Mouse (Mus musculus): ENCODE data around the gene Gabrb1.

Gene Gabrb1

GRCm38 (mm10) chr5:71657482-71658114 is at the start of gene Gabrb1:
TSS of gene Gabrb1 (plus strand) at chr5:71658113.
- peak; percentile 7 for DNase-seq (ENCODE audit: low spot score)

DNA sequence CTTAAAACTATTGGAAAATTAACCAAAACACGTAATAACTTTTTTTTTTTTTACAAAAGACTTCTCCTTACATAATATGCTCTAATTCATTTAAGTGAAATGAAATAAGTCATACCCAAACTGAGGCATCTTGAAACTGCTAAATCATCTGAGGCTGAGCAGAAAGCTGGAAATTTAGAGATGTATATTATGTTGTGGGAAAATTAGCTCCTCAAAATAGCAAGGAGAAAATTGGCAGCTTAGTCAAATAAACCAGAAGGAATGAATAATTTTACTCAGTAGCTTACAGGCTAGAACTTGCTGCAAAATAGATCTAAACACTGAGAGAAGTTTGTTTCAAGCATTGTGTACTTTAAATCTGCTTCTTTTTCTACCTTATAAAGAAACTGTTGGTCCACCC is 49.2 kb upstream of the Gabrb1 start:
- no peak for DNase-seq (ENCODE audit: low spot score)

GRCm38 (mm10) chr5:71614311-71614710 is 43.6 kb upstream of the Gabrb1 start:
- DNase-seq (ENCODE audit: low spot score), result no peak

GRCm38 (mm10) chr5:71616734-71617133 is 41.2 kb upstream of the Gabrb1 start:
- DNase-seq (ENCODE audit: low spot score), result no peak

- no peak for DNase-seq (ENCODE audit: low spot score)
These were observed 30.1 kb upstream of the Gabrb1 start for GRCm38 (mm10) chr5:71627820-71628219.

DNA sequence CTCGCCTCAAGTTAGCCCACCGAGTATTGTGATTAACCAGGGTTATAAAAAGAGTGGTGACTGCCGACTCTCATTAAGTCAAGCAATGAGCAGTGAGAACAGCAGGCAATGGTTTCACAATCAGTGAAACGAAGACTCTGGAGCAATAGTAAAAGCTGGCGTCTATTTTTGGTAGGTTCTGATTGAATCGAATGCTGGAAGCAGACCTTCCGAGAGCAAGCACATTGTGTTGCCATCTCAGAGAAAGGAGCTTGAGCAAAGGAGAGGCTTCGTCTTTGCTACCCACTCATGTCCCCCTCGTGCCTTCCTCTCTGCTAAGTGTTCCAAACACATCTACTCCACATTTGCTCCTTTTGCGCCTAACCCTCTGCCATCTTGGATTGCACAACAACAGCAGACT is 18.1 kb upstream of the Gabrb1 start:
- no peak for DNase-seq (ENCODE audit: low spot score)

- DNase-seq (ENCODE audit: low spot score), result no peak
These were observed 9.8 kb upstream of the Gabrb1 start for GRCm38 (mm10) chr5:71648108-71648507.

DNA sequence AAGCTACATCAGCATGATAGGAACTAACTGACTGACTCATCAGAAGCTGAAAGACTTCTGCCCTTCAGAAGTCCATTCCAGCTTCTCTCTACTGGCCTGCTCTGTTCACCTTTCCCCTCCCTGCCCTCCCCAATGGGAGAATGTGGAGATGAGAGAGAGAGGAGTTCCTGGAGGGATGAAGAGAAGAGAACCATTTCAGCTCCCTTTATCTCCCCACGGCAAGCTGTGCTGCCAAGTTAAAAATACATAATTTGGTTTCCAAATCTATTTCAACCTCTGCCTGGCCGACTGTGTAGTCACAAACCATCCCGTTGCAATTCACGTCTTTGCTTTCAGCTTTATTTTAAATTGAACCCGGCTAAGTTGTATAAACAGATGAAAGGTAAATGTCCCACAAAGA is 3.9 kb upstream of the Gabrb1 start:
- no peak for DNase-seq (ENCODE audit: low spot score)

GRCm38 (mm10) chr5:71656771-71657170 is 1.1 kb upstream of the Gabrb1 start:
- DNase-seq (ENCODE audit: low spot score), result no peak

- peak; percentile 4 for DNase-seq (ENCODE audit: low spot score)
These were observed 193 bp downstream of the Gabrb1 start, which contains the start of gene Gabra4 for GRCm38 (mm10) chr5:71658115-71658497. TSS of gene Gabra4 (minus strand) at chr5:71658308.

GRCm38 (mm10) chr5:71665593-71665992 is 7.7 kb downstream of the Gabrb1 start:
- DNase-seq (ENCODE audit: low spot score), result no peak

- DNase-seq (ENCODE audit: low spot score), result peak; percentile 9
These were observed 42.0 kb downstream of the Gabrb1 start for GRCm38 (mm10) chr5:71699696-71700467.

- DNase-seq (ENCODE audit: low spot score), result peak; percentile 13
These were observed 42.8 kb downstream of the Gabrb1 start for GRCm38 (mm10) chr5:71700468-71701272.

DNA sequence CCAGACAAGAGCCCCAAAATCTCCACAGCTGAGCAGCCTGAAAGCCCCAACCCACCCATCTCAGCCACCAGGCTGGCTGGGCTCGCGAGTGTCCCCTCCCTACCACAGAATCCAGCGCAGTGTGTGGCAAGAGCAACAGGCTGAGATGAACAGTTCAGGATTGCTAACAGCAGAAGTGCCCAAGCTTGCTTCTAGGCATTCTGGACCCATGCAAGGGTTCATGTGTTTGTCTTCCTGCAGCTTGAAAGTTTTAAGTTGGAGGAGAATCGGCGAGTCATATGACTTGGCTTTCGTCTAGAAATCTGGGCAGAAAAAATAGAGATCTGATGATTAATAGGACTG is 43.3 kb downstream of the Gabrb1 start:
- no peak for DNase-seq (ENCODE audit: low spot score)

DNA sequence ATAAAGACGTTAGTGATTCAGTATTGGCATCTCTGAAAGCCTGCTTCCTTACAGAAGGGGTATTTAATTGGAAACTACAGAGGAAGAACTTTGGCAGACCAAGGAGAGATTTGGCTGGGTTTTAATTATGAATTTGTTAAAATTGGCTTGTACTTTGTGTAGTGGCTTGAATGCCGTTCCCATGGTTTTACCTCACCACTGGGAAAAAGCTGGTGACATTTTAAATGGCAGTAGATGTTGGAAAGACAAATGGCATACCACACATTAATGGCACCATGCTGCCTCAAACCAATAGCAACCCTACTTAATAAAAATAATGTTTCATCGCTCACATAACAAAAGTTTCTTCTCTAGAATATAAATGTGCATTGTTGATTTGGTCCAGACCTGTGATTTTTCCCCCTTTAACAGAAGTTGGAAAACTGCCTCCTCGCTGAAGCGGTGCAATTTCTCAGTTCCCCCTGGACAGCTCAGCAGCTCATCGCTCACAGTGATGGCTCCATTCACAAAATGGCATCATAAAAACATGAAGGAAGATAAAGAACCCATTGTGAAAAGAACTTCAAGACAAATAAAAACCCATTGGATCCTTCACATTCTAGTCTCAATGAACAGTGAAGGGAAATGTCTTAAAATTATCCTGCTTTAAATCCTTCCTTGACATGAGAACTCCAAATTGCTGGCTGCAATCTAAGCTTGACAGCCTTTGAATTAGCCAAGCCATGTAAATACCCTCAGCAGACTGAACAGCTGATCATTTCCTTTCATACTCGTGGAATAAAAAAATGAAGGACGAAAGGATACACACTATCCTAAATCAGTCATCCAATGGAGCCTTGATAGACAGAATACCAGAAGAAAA is 75.2 kb downstream of the Gabrb1 start:
- DNase-seq (ENCODE audit: low spot score), result no peak

GRCm38 (mm10) chr5:71747411-71747810 is 89.5 kb downstream of the Gabrb1 start:
- DNase-seq (ENCODE audit: low spot score), result no peak

DNA sequence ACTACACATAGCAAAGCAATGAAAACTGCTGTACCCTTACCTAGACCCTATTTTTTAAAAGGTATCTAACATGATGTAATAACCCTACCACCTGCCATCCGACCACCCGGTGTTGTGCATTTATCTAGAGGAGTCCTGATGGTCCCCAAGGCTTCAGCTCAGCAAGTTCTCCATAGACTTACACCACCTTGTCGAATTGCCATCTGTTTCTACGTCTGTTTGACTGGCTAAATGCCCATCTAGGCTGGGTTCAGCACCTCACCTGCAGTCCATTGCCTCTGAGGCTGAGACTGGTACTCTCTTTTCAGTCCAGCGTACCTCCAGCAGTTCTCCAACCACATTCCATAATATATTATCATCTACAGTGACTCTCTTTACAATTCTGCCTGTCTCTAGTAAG is 96.1 kb downstream of the Gabrb1 start:
- DNase-seq (ENCODE audit: low spot score), result no peak

DNA sequence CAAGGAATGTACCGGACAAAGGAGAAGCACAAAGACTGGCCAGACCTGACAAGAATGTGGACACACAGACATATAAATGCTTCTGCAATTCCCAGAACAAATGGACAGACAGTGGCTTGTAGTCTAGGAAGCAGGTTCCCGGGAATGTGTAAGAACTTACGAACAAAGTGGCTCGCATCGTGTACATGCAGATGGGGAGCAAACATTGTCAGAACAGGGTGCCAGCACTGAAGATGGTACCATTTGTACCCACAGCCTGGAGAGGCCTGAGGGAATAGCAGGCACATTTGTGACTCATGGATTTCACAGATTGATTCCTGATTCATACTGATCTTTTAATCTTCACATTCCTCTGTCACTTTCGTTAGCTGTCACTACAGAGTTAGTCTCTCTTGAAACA is 103.2 kb downstream of the Gabrb1 start:
- DNase-seq (ENCODE audit: low spot score), result no peak

GRCm38 (mm10) chr5:71781514-71782179 is 123.7 kb downstream of the Gabrb1 start:
- no peak for DNase-seq (ENCODE audit: low spot score)

- no peak for DNase-seq (ENCODE audit: low spot score)
These were observed 164.9 kb downstream of the Gabrb1 start for GRCm38 (mm10) chr5:71822862-71823261.

DNA sequence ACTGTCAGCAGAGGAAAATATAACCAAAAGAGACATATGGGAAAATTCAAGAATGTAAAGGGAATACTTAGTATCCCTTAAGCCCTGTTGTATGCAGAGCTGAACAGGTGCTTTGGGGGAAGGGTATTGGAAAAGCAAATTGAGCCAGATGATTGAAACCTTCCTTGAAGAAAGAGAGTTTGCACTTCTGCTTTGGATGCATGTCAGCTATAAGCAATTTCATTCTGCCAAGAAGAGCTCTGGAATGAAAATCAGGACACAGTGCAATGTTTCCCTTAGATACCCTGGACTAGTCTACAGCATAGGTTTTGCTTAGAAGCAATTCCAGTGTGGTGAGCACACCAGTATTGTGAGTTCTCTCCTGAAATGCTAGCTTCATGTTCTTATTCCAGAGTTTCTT is 170.4 kb downstream of the Gabrb1 start:
- DNase-seq (ENCODE audit: low spot score), result no peak
